Mouse (Mus musculus): ENCODE results near the gene Ccdc77. TPM values are rescaled to one million over a fixed set of nuclear protein-coding genes. Genes with fewer than 3 reads are reported as not detected.
A peak's percentile ranks its signal among the peaks of the same experiment; 100 is the strongest.

Gene Ccdc77
- 23.0 and 24.7 TPM in 2 replicates for polyA plus RNA-seq (2016; fragmentation: Nextera tagmentation; extraction: Ambion mirVana)

DNA sequence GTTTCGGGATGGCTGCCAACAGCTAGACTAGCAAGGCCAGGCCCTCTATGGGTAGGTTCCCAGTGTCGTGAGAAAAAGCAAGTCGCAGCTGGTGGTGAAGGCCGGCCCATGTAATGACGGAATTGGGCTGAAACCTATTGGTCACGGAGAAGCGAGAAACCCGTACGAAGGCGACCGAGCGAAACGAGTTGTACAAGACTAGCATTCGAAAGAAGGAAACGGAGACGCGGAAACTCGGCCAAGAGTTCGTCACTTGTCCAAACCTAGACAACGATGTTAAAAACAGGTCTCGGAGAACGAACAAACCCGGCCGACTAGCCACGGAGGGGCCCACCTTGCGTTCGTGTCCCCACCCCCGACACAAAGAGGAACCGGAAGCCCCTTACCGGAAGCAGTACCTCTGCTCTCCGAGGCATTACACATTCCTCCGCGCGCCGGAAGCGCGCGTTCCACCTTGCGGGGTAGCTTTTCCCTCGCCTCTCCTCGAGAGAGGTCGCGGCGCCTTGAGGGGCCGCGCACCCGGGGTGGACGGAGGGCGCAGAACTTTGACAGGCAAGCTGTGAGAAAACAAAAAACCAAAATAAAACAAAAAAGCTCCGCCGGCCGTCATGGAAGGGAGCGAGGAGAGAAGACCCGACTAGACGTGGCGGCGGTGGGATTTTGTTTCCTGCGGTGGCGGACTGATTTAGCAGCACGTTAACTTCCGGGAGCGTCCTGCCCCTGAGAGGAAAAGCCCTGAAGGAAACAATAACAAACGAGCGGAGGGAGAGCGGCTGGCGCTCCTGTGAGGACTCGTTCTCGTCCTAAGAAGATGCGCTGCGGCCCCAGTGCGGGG, at the start of gene Ccdc77, which contains the start of gene Kdm5a:
Gene Ccdc77 (minus strand): TSS at position 687 of the 835 bp plus-strand sequence.
Gene Kdm5a (plus strand): TSS at position 437 of the 835 bp plus-strand sequence.
- Histone ChIP-seq H3K36me3 (peaks cover 24% of the 10 kb centered on the region), H3K27ac (peak within 1 kb of the TSS; percentile 96), H3K4me3 (peak within 1 kb of the TSS; percentile 89), H3K9me3 (no peaks in the 10 kb centered on the region), H3K4me1 (peaks cover 18% of the 10 kb centered on the region), H3K27me3 (ENCODE audit: insufficient read depth, poor library complexity, severe bottlenecking) (no peaks in the 10 kb centered on the region)
- under 1% methylated on average over 71 of the region's 71 CpGs for WGBS
- peak; percentile 98 for DNase-seq (ENCODE audit: low spot score)

GRCm38 (mm10) chr6:120403936-120404335, 39.8 kb upstream of the Ccdc77 start:
- Histone ChIP-seq H3K27ac (no peak overlapping the region), H3K4me1 (no peaks in the 10 kb centered on the region), H3K9me3 (no peaks in the 10 kb centered on the region), H3K36me3 (peaks cover 89% of the 10 kb centered on the region), H3K27me3 (ENCODE audit: insufficient read depth, poor library complexity, severe bottlenecking) (no peaks in the 10 kb centered on the region), H3K4me3 (no peak overlapping the region)
- DNase-seq (ENCODE audit: low spot score): no peak
- WGBS: 88% methylated on average over 1 of the region's 1 CpGs

DNA sequence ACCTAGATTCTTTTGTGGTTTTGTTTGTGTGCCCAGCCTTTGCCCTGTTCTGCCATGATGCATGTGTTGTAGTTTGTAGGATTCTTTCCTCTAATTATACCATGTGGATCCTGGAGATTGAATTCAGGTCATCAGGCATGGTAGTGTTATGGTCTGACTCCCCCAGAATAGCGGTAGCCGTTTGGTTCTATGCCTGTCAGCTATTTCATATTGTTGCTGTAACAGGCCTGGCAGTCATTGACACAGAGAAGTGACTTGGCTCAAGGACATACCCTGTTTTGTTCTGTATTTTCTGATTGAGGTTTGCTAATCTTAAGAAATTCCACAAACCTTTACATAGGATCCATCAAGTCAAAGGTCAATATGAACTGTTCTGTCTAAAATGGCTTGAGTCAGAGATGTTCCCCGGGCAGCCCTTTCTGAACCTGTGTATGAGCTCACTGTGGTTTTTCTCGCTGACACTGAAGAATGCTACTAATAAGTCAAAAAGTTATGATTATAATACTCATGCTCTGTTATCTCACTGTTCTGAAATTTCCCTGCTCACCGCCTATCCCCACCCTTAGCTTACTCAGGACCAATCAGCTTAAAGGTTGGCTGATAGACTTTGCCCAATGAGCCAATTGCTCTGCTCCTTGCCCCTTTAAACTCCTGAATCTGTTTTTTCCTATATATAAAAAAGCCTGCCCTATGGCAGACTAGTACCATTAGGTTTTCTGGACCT, 31.6 kb upstream of the Ccdc77 start:
- no peaks in the 10 kb centered on the region for H3K9me3 ChIP-seq
- H3K4me3 ChIP-seq: no peak overlapping the region
- WGBS: 94% methylated on average over 5 of the region's 5 CpGs
- no peak for DNase-seq (ENCODE audit: low spot score)
- no peaks in the 10 kb centered on the region for H3K27me3 ChIP-seq (ENCODE audit: insufficient read depth, poor library complexity, severe bottlenecking)
- no peaks in the 10 kb centered on the region for H3K4me1 ChIP-seq
- peaks cover 94% of the 10 kb centered on the region for H3K36me3 ChIP-seq
- no peak overlapping the region for H3K27ac ChIP-seq

DNA sequence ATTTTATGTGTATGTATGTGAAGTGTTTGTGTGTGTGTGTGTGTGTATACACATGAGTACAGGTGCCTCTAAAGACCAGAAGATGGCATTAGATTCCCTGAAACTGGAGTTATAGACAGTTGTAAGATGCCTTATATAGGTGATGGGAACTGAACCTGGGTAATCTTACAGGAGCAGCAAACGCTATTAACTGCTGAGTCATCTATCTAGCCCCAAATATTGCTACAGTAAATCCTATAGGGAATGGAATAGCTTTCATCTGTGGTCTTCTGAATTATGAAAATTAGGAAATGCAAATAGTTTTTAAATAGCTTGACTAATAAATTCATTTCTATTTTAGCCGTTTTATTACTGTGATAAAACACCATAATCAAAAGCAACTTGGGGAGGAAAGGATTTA, 28.6 kb upstream of the Ccdc77 start:
- no peak overlapping the region for H3K4me3 ChIP-seq
- peaks cover 98% of the 10 kb centered on the region for H3K36me3 ChIP-seq
- 90% methylated on average over 2 of the region's 2 CpGs for WGBS
- DNase-seq (ENCODE audit: low spot score): no peak
- no peaks in the 10 kb centered on the region for H3K4me1 ChIP-seq
- H3K27ac ChIP-seq: no peak overlapping the region
- H3K9me3 ChIP-seq: no peaks in the 10 kb centered on the region
- H3K27me3 ChIP-seq (ENCODE audit: insufficient read depth, poor library complexity, severe bottlenecking): no peaks in the 10 kb centered on the region

DNA sequence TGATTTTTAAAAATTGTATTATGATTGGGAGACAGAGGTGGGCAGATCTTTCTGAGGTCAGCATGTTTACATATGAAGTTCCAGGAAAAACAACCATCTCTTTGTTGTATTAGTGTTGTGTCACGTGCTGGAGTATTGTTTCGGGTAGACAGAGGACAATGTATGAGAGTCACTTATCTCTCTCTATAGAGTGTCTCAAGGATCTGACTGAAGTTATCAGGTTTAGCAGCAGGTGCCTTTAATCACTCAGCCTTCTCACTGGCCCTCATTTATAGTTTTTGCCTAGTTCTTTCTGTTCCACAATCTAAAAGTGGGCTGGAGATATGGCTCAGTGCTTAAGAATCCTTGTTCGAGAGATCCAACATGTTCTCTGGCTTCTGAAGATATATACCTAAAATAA, 25.9 kb upstream of the Ccdc77 start:
- 78% methylated on average over 3 of the region's 3 CpGs for WGBS
- peaks cover 93% of the 10 kb centered on the region for H3K36me3 ChIP-seq
- H3K27ac ChIP-seq: no peak overlapping the region
- H3K9me3 ChIP-seq: no peaks in the 10 kb centered on the region
- no peaks in the 10 kb centered on the region for H3K4me1 ChIP-seq
- no peaks in the 10 kb centered on the region for H3K27me3 ChIP-seq (ENCODE audit: insufficient read depth, poor library complexity, severe bottlenecking)
- DNase-seq (ENCODE audit: low spot score): no peak
- H3K4me3 ChIP-seq: no peak overlapping the region

DNA sequence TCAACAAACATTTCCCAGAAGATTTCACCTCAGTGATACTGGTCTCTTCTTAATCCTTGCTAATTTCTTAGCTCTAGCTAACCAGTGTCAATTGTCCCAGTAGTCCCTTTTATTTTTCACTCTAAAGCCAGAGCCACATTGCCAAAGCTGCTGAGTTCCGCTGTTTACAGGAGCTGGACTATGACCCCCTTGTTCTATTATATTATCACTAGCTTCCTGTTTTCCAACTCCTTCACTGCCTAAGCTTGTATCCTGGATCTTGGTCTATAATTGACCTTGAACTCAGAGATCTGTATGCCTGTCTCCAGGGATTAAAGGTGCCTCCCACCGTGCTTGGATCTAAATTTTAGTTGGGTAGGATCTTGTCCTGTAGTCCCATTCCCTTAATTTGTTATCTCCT, 12.6 kb upstream of the Ccdc77 start:
- Histone ChIP-seq H3K9me3 (no peaks in the 10 kb centered on the region), H3K4me3 (no peak overlapping the region), H3K27ac (no peak overlapping the region), H3K4me1 (no peaks in the 10 kb centered on the region), H3K36me3 (peaks cover 96% of the 10 kb centered on the region), H3K27me3 (ENCODE audit: insufficient read depth, poor library complexity, severe bottlenecking) (no peaks in the 10 kb centered on the region)
- no peak for DNase-seq (ENCODE audit: low spot score)
- WGBS: 93% methylated on average over 2 of the region's 2 CpGs

DNA sequence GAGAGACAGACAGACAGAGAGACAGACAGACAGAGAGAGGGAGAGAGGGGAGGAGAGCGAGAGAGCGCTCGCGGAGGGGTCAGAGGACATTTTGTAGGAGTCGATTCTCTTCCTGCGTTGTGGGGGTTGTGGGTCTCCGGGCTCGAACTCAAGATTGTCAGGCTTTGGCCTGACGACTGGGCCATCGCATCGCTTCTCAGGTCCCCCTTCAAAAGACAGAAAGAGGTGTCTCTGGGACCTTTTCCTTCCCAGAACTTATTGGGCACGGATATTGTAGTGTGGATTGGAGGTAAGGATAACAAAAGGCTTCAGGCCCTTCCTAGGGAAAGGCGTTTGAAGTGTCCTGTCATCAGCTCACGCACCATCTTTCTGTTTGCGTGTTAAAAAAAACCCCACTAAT, 877 bp upstream of the Ccdc77 start:
- 3% methylated on average over 15 of the region's 15 CpGs for WGBS
- Histone ChIP-seq H3K36me3 (peaks cover 34% of the 10 kb centered on the region), H3K4me3 (peak overlapping the region; percentile 89), H3K27ac (peak overlapping the region; percentile 96), H3K4me1 (peaks cover 18% of the 10 kb centered on the region), H3K9me3 (no peaks in the 10 kb centered on the region), H3K27me3 (ENCODE audit: insufficient read depth, poor library complexity, severe bottlenecking) (no peaks in the 10 kb centered on the region)
- DNase-seq (ENCODE audit: low spot score): no peak

- 1% methylated on average over 31 of the region's 31 CpGs for WGBS
- H3K36me3 ChIP-seq: peaks cover 30% of the 10 kb centered on the region
These were observed 340 bp upstream of the Ccdc77 start for GRCm38 (mm10) chr6:120364523-120364905.

GRCm38 (mm10) chr6:120362774-120363687, 1.1 kb downstream of the Ccdc77 start:
- WGBS: 22% methylated on average over 15 of the region's 15 CpGs
- Histone ChIP-seq H3K27ac (peak overlapping the region; percentile 96), H3K9me3 (no peaks in the 10 kb centered on the region), H3K4me3 (peak overlapping the region; percentile 89), H3K27me3 (ENCODE audit: insufficient read depth, poor library complexity, severe bottlenecking) (no peaks in the 10 kb centered on the region), H3K4me1 (peaks cover 18% of the 10 kb centered on the region), H3K36me3 (peaks cover 15% of the 10 kb centered on the region)
- DNase-seq (ENCODE audit: low spot score): no peak

More at GRCm38 (mm10) chr6:120364523-120364905, 340 bp upstream of the Ccdc77 start:
- no peaks in the 10 kb centered on the region for H3K27me3 ChIP-seq (ENCODE audit: insufficient read depth, poor library complexity, severe bottlenecking)
- peaks cover 18% of the 10 kb centered on the region for H3K4me1 ChIP-seq
- peak overlapping the region; percentile 89 for H3K4me3 ChIP-seq
- H3K27ac ChIP-seq: peak overlapping the region; percentile 96
- peak; percentile 75 for DNase-seq (ENCODE audit: low spot score)
- no peaks in the 10 kb centered on the region for H3K9me3 ChIP-seq

- Histone ChIP-seq H3K4me3 (no peak overlapping the region), H3K9me3 (no peaks in the 10 kb centered on the region), H3K27me3 (ENCODE audit: insufficient read depth, poor library complexity, severe bottlenecking) (no peaks in the 10 kb centered on the region), H3K4me1 (peaks cover 18% of the 10 kb centered on the region), H3K36me3 (peaks cover 6% of the 10 kb centered on the region), H3K27ac (no peak overlapping the region)
- WGBS: 96% methylated on average over 2 of the region's 2 CpGs
- DNase-seq (ENCODE audit: low spot score): no peak
These were observed 2.0 kb downstream of the Ccdc77 start for GRCm38 (mm10) chr6:120362124-120362523.

GRCm38 (mm10) chr6:120356951-120357945, 6.9 kb downstream of the Ccdc77 start:
- peak; percentile 97 for DNase-seq (ENCODE audit: low spot score)
- WGBS: under 1% methylated on average over 31 of the region's 31 CpGs
- no peaks in the 10 kb centered on the region for H3K9me3 ChIP-seq
- no peaks in the 10 kb centered on the region for H3K27me3 ChIP-seq (ENCODE audit: insufficient read depth, poor library complexity, severe bottlenecking)
- peak overlapping the region; percentile 89 for H3K27ac ChIP-seq
- H3K4me3 ChIP-seq: peak overlapping the region; percentile 70
- H3K4me1 ChIP-seq: peaks cover 8% of the 10 kb centered on the region
- peaks cover 14% of the 10 kb centered on the region for H3K36me3 ChIP-seq

Measured in heart, embryonic 10.5 days (tissue).